Mouse (Mus musculus) testis, adult 10 weeks (tissue): ENCODE results near the gene Rpl36al. TPM values are rescaled to one million over a fixed set of nuclear protein-coding genes. Genes with fewer than 3 reads are reported as not detected.

Source experiments
- polyA plus RNA-seq: library from polyadenylated mRNA; stranded (reverse); fragments of 350-450 nt; fragmentation: Illumina TruSeq; extraction: RNeasy Lipid Tissue Mini Kit (QIAGEN cat#74804); gene quantifications from one replicate; pipeline ENCODE4 v1.2.3, GENCODE M21; 2014; ENCODE audit warnings: low read depth, low replicate concordance

The Rpl36al gene
- polyA plus RNA-seq: 117 TPM

GRCm38 (mm10) chr12:69183583-69184308, at the start of gene Rpl36al, which contains the start of gene Mgat2:
Gene Rpl36al, minus strand, starts transcription at chr12:69184083.
Gene Mgat2, plus strand, starts transcription at chr12:69184157.

DNA sequence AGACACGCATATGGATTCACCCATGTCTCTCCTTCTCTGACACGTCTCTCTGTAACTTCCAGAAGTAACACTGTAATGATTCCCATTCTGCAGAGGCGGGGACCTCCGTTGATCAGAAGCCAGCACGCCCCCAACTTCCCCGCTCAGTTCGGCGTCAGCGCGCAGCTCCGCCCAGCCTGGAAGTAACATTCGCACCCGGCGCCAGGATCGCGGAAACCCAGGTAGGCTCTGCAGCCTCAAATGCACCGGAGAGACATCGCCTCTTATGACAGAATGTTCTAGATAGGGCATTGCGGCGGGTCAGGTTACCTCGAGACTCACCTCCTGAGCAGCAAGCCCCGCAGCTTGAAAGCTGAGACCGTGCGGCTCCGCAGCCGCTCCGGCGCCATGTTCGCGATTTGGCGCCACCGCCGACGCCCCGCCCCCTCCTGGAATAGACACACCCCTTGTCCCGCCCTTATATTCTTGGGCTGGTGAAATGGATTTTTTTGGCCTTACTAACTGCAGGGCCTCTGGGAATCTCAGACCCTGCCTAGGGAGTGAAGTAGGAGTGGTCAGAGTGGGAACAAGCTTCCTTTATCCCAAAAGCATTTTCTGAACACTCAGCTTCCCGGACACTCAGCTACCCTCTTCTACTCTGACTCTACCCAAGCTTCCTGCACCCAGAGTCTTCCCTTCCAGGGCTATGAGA, 44.0 kb upstream of the Rpl36al start, which contains the start of gene Pole2:
Gene Pole2, minus strand, starts transcription at position 420 of the 691 bp plus-strand sequence.

GRCm38 (mm10) chr12:69204052-69204833, 20.4 kb upstream of the Rpl36al start, which contains the start of gene Gm49384:
Gene Gm49384, minus strand, starts transcription at chr12:69204267.

GRCm38 (mm10) chr12:69198164-69198535, 14.3 kb upstream of the Rpl36al start, which contains the start of gene Dnaaf2:
Gene Dnaaf2, minus strand, starts transcription at chr12:69198429.

DNA sequence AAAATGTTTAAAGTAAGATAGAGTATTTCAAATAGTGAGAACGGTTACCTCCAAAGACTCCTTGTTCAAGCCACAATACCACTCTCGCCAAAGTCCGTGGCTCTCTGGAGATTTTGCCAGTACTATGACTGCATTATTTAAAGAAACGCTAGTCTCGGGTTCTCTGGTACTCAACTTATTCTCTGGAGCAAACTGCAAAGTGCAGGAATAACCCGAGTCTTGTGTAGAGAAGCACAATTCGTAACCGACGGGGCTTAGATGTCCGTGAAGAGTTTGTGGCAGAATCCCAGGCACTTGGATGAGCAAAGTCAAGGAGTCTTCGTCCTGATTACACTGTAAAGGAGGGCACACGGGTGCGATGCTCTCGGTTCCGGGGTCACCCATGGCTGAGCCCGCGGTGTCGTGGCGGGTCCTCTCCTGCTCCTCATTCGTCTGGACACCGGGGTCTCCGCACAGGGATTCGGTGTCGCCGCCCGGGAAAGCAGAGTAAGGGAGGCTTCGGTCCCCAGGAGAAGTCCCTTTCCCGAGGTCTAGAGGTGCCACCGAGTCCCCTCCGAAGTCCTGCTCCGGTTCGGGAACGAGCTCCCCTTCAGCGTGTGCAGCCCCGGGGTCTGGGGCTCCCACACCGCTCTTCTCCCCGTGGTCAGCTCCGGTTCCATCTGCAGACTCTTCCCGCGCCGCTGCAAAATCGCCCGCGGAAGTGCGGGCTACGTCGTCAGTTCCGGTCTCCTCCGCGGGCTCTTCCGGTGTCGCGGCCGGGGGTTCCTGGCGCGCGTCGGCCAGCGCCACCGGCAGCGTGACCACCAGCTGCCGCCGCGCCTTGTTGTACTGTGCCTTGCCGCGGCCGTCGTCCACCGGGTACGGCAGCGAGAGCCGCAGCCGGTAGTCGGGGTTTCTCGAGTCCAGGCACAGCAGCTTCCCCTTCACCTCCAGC, 12.8 kb upstream of the Rpl36al start, which contains the start of gene Gm49383:
Gene Gm49383, minus strand, starts transcription at position 661 of the 934 bp plus-strand sequence.

DNA sequence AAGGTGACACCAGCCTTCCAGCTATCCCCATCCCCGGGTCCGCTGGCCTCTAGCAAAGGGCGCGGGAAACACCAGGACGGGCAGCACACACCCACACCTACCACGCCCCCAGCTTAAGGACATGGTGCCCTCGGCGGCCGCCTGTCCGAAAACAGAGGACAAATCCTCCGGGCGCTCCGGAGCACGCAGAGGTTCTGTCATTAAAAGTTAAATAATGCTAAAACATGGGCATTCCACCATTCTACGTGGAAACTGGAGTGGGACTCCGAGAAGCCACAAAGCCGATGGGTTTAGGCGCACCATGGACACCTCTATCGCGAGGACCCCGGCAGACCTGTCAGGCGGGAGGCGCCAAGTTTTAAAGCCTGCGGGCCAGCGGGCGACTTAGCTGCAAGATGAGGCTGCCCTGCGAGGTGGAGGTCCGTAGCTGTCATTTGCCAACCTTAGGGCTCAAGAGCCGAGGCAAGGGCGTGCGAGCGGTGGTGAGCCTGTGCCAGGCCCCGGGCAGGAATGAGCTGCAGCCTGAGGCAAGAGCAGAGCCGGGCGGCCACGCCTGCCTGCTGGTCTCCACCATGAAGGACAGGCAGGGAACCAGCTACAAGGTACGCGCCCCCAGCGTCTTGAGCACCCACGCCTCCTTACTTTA, 15.3 kb downstream of the Rpl36al start, which contains the start of gene Lrr1:
Gene Lrr1, plus strand, starts transcription at position 354 of the 646 bp plus-strand sequence.

DNA sequence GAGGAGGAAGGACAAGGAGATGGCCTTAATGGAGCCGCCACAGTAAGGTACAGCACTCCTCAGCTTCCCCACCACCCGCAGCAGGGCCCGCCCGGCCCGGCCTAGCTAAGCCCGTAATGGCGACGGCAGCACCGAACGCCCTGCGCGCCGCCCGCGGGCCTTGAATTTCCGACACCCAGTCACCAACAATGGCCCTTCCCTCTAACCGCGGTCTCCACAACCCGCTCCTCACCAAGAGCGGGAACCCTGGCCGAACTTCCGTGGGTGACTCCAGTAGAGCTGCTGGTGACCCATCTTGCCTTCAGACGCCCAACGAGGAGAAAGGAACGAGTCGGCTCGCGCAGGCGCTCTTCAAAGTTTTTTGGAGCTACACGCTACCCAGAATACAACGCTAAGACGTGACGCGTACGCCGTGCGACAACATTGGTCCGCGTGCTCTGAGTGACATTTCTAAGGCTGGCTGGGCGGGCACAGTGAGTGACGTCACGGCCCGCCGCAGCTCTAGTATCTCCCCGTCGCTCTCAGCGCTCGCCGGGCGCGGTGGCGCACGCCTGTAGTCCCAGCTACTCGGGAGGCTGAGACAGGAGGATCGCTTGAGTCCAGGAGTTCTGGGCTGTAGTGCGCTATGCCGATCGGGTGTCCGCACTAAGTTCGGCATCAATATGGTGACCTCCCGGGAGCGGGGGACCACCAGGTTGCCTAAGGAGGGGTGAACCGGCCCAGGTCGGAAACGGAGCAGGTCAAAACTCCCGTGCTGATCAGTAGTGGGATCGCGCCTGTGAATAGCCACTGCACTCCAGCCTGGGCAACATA, 24.9 kb downstream of the Rpl36al start, which contains the start of gene Rps29:
Gene Rps29, minus strand, starts transcription at position 422 of the 813 bp plus-strand sequence.

Other genes with a start within 250 kb of the Rpl36al start
- gene Rps29, start 24.9 kb downstream of the Rpl36al start, polyA plus RNA-seq: 23.1 TPM
- 10.1 TPM for gene Lrr1, start 15.3 kb downstream of the Rpl36al start, polyA plus RNA-seq
- gene Mgat2, start 74 bp upstream of the Rpl36al start, polyA plus RNA-seq: 54.8 TPM
- 19.4 TPM for gene Gm49383, start 13.0 kb upstream of the Rpl36al start, polyA plus RNA-seq
- 4.9 TPM for gene Dnaaf2, start 14.3 kb upstream of the Rpl36al start, polyA plus RNA-seq
- gene Gm49384, start 20.2 kb upstream of the Rpl36al start, polyA plus RNA-seq: 46.2 TPM
- 6.2 TPM for gene Pole2, start 44.1 kb upstream of the Rpl36al start, polyA plus RNA-seq
- gene Klhdc1, start 57.1 kb upstream of the Rpl36al start, polyA plus RNA-seq: 53.9 TPM
- 148 TPM for gene Klhdc2, start 112.6 kb upstream of the Rpl36al start, polyA plus RNA-seq
- 105 TPM for gene Nemf, start 173.1 kb upstream of the Rpl36al start, polyA plus RNA-seq
- gene Arf6, start 188.1 kb upstream of the Rpl36al start, polyA plus RNA-seq: 21.0 TPM
- not detected for gene Gm9887, start 188.4 kb upstream of the Rpl36al start, polyA plus RNA-seq